Mouse (Mus musculus): ENCODE data around the gene Zfp704. TPM values are rescaled to one million over a fixed set of nuclear protein-coding genes. Genes with fewer than 3 reads are reported as not detected.

Gene Zfp704
- total and polyA plus RNA-seq, 3 experiments, result under 0.01 TPM; not detected in 2

DNA sequence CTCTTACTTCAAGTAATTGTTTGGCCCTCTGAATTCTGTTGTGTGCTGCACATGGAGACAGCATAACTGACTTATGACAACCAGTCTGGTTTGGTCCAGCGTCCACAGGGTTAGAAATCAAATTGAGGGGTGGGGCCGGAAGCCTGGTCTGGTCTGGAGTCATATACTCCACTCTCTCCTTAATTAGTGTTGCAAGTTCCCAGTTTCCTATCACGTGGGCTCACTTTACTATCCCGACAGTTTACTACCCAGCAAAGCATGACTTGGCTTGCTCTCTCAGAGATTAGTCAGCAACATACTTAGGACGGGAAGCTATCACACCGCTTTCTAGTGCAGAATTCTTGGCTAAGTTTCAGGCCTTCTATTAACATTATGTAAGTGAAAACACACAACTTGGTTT is 36.3 kb downstream of the Zfp704 start:
- Histone ChIP-seq H3K9me3 (replicated peaks; ENCODE audit: insufficient read depth, low read length) (no peaks in the 10 kb centered on the region), H3K4me3 (ENCODE audit: control insufficient read depth in 1 of 2, insufficient read depth in 1 of 2, low read depth in 2 of 2, low read length in 2 of 2) (no peak overlapping the region), H3K9ac (ENCODE audit: control insufficient read depth, low read depth, low read length, poor library complexity, severe bottlenecking) (no peak overlapping the region), H3K27me3 (ENCODE audit: control insufficient read depth in 1 of 2, insufficient read depth in 2 of 2, low read length in 2 of 2) (no peaks in the 10 kb centered on the region), H3K36me3 (ENCODE audit: control insufficient read depth in 1 of 2, insufficient read depth in 2 of 2, low read length in 2 of 2) (no peaks in the 10 kb centered on the region), H3K27ac (ENCODE audit: control insufficient read depth, low read depth, low read length) (no peak overlapping the region), H3K4me1 (ENCODE audit: control insufficient read depth in 1 of 2, insufficient read depth in 2 of 2, low read length in 2 of 2) (no peaks in the 10 kb centered on the region), H3K79me2 (ENCODE audit: control insufficient read depth, insufficient read depth, low read length, poor library complexity) (no peaks in the 10 kb centered on the region)
- DNase-seq (ENCODE audit: low read depth, low spot score), result no peak
- TF ChIP-seq NRF1 (IDR thresholded peaks at IDR 0.05; ENCODE audit: insufficient read depth, low read depth, low read length, poor library complexity, severe bottlenecking) (no peak), USF1 (IDR thresholded peaks at IDR 0.05; ENCODE audit: low read depth, low read length) (no peak), RCOR1 (IDR thresholded peaks at IDR 0.05; ENCODE audit: low read depth, low read length) (no peak), ELF1 (IDR thresholded peaks at IDR 0.05; ENCODE audit: low read depth, low read length) (no peak), EP300 (IDR thresholded peaks at IDR 0.05; ENCODE audit: low read depth in 1 of 2, low read length in 2 of 2) (no peak), BHLHE40 (IDR thresholded peaks at IDR 0.05; ENCODE audit: borderline replicate concordance, low read depth, low read length) (no peak), ETS1 (IDR thresholded peaks at IDR 0.05; ENCODE audit: low read depth, low read length) (no peak), MXI1 (IDR thresholded peaks at IDR 0.05; ENCODE audit: low read depth, low read length) (no peak), GABPA (IDR thresholded peaks at IDR 0.05; ENCODE audit: low read depth, low read length) (no peak), RAD21 (IDR thresholded peaks at IDR 0.05; ENCODE audit: low read depth, low read length) (no peak), ZKSCAN1 (IDR thresholded peaks at IDR 0.05; ENCODE audit: low read depth, low read length) (no peak), USF2 (IDR thresholded peaks at IDR 0.05; ENCODE audit: borderline replicate concordance in 1 of 2, insufficient read depth in 1 of 2, low read depth in 1 of 2, low read length in 2 of 2) (no peak), MYC (IDR thresholded peaks at IDR 0.05; ENCODE audit: low read depth, low read length) (no peak), KAT2A (conservative IDR thresholded peaks at IDR 0.05; ENCODE audit: low read depth, low read length) (no peak), TCF12 (IDR thresholded peaks at IDR 0.05; ENCODE audit: low read depth, low read length) (no peak)

DNA sequence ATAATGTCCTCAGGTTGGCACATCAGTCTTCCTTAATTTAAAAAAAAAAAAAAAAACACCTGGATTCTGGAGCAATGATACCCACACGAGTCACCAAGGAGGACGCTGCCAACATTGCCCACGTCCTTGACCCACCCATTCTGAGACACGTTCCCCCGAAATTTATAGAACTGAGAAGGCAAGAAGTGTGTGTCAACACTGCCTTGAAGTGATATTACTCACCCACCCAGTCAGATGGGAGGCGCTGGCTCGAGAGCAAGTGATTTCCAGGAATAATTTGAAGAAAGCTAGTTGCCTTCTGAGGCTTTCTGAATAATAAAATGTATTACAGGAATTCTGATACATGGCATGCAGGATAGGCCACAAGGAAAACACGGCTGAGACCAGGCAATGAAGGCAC is 37.6 kb downstream of the Zfp704 start:
- Histone ChIP-seq H3K27ac (ENCODE audit: control insufficient read depth, low read depth, low read length) (no peak overlapping the region), H3K27me3 (ENCODE audit: control insufficient read depth in 1 of 2, insufficient read depth in 2 of 2, low read length in 2 of 2) (no peaks in the 10 kb centered on the region), H3K9ac (ENCODE audit: control insufficient read depth, low read depth, low read length, poor library complexity, severe bottlenecking) (no peak overlapping the region), H3K4me1 (ENCODE audit: control insufficient read depth in 1 of 2, insufficient read depth in 2 of 2, low read length in 2 of 2) (no peaks in the 10 kb centered on the region), H3K9me3 (replicated peaks; ENCODE audit: insufficient read depth, low read length) (no peaks in the 10 kb centered on the region), H3K4me3 (ENCODE audit: control insufficient read depth in 1 of 2, insufficient read depth in 1 of 2, low read depth in 2 of 2, low read length in 2 of 2) (no peak overlapping the region), H3K79me2 (ENCODE audit: control insufficient read depth, insufficient read depth, low read length, poor library complexity) (no peaks in the 10 kb centered on the region), H3K36me3 (ENCODE audit: control insufficient read depth in 1 of 2, insufficient read depth in 2 of 2, low read length in 2 of 2) (no peaks in the 10 kb centered on the region)
- TF ChIP-seq MAZ (IDR thresholded peaks at IDR 0.05; ENCODE audit: low read depth, low read length), result no peak
- TF ChIP-seq KAT2A (conservative IDR thresholded peaks at IDR 0.05; ENCODE audit: low read depth, low read length), result no peak
- no peak for TF ChIP-seq CHD1 (IDR thresholded peaks at IDR 0.05; ENCODE audit: low read depth, low read length)
- no peak for TF ChIP-seq CHD2 (IDR thresholded peaks at IDR 0.05; ENCODE audit: low read length)
- TF ChIP-seq RCOR1 (IDR thresholded peaks at IDR 0.05; ENCODE audit: low read depth, low read length), result no peak
- TF ChIP-seq USF1 (IDR thresholded peaks at IDR 0.05; ENCODE audit: low read depth, low read length), result no peak
- DNase-seq (ENCODE audit: low read depth, low spot score), result no peak

Data from MEL (cell line).